Mouse (Mus musculus): ENCODE measurements around the gene Rnase2b.
"Not testable (repeated sequence)": the region's sequence is repeated elsewhere in the genome, so short reads cannot be mapped to it uniquely, and the experiment has no call there.

Rnase2b gene

DNA sequence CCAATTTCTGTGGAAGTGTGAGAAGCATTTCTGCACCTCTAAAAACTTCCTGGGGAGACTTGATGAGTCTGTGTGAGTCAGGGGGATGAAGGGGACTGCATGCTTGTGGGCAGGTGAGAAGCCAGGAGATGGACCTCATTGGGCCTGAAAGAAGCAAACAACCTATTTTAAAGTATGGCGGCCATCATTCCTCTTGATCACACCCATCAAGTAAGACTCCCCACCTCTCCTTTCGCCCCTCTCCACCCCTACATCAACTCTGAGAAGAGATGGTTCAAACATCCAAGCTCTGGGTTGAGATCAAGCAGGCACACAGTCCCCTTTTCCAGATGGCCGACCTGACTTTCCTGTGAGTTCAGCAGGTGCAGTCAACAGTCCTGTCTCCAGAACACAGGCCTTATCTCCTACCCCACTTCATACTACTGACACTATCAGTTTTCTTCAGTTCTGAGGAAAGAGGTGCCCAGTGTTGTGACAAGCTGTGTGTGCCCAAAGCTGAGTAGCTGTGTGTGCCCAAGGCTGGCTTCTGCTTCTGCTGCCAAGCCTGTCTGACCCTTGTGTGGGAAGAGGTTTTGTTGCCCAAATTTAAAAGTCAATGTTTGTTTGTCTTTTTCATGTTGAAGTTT, 11.7 kb upstream of the Rnase2b start:
- ATAC-seq (ENCODE audit: insufficient number of reproducible peaks, low FRiP score, low TSS enrichment) = no peak

DNA sequence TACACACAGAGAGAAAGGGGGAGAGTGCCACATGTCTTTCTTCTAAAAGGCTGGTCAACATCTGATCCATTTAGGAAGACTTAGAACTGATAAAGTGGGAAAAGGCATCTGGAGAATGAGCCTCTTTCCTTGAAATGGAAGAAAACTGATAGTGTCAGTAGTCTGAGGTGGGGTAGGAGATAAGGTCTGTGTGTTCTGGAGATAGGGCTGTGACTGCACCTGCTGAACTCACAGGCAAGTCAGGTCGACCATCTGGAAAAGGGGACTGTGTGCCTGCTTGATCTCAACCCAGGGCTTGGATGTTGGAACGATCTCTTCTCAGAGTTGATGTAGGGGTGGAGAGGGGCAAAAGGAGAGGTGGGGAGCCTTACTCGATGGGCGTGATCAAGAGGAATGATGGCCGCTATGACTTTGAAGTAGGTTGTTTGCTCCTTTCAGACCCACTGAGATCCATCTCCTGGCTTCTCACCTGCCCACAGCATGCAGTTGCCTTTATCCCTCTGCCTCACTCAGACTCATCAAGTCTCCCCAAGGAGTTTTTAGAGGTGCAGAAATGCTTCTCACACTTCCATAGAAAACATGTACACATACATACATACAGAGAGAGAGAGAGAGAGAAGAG, 9.7 kb upstream of the Rnase2b start:
- no peak for ATAC-seq (ENCODE audit: insufficient number of reproducible peaks, low FRiP score, low TSS enrichment)

DNA sequence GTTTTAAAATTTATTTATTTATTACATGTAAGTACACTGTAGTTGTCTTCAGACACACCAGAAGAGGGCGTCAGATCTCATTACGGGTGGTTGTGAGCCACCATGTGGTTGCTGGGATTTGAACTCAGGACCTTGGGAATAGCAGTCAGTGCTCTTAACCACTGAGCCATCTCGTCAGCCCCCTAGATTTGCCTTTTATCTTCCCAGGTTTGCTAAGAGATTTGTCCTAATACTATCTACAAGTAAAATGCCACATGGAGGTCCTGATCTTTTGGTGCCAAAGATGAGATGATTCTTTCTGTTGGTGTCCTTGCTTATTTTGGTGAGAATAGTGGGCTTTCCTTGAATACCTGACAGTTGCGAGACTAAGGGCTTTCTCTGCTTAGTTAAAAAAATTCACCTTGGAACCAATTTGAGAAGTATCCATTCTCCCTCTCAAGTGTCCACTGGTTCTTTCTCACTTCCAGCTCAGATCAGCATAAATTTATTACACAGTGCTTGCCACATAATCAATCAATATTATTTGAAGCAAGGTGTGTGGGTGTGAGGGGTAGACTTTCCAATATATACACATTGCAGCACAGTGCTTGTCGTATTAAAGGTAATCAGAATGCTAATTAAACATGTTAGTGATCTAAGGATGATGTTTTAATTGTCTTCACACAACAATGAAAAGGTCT, 5.9 kb upstream of the Rnase2b start:
- ATAC-seq (ENCODE audit: insufficient number of reproducible peaks, low FRiP score, low TSS enrichment) = no peak

DNA sequence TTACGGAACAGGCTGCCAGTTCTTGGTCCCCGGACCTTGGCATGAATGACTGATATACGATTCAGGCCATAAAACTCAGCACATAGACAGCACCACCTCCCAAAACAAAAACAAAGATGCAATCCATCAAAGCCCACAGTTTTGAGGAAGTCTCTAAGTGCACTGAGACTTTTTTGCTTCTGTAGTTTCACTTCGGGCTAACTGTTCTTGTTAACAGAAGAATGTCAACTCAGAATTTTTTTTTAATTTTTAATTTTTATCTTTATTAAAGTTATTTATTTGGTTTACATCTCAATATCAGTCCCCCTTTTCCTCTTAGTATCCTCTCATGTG, 5.4 kb upstream of the Rnase2b start:
- no peak for ATAC-seq (ENCODE audit: insufficient number of reproducible peaks, low FRiP score, low TSS enrichment)

DNA sequence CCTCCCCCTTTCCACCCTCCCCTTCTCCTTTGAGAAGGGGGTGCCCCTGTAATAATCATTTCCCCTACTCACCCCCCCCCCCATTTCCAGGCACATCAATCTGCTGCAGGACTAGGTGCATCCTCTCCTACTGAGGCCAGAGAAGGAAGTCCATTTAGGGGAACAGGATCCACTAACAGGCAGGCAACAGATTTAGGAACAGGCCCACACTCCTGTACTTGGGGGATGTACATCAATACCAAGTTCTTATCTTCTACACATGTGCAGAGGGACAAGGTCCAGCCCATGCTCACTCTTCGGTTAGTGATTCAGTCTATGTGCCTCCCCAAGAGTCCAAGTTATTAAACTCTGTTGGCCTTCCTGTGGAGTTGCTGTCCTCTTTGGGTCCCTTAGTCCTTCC, 5.0 kb upstream of the Rnase2b start:
- ATAC-seq (ENCODE audit: insufficient number of reproducible peaks, low FRiP score, low TSS enrichment) = no peak

DNA sequence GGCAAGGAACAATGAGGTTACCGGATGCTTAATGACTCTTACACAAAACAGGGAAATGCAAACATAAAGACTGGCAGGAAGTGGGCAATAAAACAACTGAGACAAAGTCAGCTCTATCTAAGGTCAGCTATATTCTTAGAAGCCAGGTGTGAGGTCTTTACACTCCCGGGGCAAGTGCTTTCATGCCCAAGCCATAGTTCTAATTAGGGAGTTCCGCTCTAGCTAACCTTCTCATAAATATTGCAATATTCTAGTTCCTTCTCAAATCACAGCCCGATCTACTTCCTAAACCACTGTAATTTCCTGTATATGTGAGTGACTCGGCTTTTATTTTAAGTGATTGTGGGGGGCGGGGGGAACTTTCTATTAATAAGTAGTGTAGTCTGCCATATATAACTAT, 1.3 kb downstream of the Rnase2b start:
- not testable (repeated sequence) for ATAC-seq (ENCODE audit: insufficient number of reproducible peaks, low FRiP score, low TSS enrichment)

DNA sequence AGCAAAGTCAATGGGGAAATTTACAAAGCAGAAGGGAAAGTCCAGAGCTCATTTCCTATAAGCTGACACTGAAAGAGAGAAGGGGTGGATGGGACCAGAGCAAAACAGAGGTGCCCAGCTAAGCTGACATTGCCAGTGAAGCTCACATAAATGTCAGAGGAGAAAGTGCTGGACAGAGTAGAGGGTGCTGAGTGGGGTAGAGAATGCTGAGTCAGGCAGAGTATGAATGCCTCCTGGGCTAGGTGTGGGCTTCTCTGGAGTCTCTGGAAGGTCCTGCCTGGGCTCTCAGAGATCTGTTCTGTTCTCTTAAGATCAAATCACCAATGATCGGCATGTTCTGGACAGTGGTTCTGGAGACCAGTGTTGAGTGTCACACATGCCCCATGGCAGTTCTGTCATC, 3.4 kb downstream of the Rnase2b start:
- no peak for ATAC-seq (ENCODE audit: insufficient number of reproducible peaks, low FRiP score, low TSS enrichment)

DNA sequence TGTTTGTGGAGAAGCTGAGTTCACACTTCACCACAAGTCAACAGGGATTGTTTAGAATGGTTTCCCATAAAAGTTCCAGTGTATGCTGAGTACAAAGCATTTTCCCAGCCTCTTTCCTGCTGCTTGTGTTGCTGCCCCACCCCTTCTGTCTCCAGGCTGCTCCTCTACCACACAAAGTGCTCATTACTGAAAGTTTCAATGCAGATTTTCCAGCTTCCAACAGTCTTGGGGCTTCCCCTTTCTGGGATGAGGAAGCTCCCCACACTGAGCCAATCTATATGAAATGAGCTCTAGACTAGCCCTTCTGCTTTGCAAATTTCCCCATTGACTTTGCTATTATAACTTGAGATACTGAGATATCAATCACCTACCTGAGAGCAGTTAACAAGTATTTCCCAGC, 4.0 kb downstream of the Rnase2b start:
- ATAC-seq (ENCODE audit: insufficient number of reproducible peaks, low FRiP score, low TSS enrichment) = no peak

DNA sequence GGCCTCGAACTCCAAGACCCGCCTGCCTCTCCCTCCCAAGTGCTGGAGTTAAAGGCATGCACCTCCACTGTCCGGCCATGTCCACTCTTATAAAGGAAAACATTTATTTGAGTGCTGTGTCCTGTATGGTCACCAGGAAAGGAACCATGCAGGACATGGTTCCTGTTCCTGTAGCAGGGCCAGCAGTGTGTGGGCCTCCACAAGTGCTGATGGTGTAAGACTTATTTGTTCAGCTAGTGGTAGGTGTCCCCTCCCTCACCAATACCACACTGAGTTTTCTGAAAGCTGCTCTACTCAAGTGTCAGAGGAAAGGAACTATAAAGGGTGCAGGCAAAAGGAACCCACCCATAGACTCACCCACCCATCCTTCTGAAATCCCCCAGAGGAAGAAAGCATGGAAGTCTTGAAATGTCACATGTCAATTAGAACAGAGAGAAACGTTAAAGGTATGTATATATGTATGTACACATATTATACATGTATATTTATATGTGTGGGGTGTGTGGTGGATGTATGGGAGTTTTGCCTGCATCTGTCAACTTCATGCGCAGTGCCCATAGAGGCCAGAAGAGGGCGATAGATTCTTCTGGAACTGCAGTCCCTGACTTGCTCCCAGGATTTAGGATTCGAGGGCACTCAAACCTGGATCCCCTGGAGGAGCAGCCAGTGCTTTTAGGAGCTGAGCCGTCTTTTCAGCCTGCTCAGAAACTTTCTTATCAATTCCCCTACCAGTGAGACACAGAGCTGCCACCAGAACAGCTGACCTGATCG, 10.2 kb downstream of the Rnase2b start:
- peak; percentile 46; the same call in 1 of the 2 replicates for ATAC-seq (ENCODE audit: insufficient number of reproducible peaks, low FRiP score, low TSS enrichment)

DNA sequence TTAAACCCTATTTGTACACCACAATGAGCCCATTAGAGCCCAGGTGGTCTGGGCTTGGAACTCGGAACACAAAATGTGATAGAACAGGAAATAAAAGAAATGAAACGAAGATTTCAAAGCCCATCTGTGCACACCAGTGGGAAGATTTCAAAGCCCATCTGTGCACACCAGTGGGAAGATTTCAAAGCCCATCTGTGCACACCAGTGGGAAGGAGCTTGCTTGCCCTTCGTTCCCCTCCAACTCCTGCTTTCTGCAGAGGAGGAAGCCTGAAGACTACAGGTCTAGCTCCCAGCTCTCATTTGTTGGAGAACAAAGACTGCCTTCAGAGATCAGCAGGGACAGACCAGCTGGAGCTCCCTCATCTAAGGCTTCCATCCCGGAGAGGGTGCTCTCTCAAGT, 10.9 kb downstream of the Rnase2b start:
- ATAC-seq (ENCODE audit: insufficient number of reproducible peaks, low FRiP score, low TSS enrichment) = not testable (repeated sequence)

DNA sequence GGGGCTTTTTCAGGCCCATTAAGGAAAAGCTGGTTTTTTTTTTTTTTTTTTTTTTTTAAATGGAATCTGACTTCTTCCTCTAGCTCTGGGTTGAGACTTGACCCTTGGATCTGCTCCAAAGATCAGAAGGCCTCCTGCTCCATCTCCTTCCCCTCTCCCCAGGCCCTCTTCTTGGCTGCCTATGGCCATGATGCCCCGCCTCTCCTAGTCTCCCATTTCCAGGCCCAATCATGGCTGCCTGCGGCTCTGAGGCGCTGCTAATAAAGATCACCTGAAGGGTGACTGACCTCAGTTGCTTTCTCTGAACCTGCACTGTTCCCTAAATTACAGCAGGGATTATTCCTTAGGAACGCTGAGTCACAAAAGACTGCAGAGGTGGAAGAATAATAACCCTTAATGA, 11.8 kb downstream of the Rnase2b start:
- ATAC-seq (ENCODE audit: insufficient number of reproducible peaks, low FRiP score, low TSS enrichment) = no peak

DNA sequence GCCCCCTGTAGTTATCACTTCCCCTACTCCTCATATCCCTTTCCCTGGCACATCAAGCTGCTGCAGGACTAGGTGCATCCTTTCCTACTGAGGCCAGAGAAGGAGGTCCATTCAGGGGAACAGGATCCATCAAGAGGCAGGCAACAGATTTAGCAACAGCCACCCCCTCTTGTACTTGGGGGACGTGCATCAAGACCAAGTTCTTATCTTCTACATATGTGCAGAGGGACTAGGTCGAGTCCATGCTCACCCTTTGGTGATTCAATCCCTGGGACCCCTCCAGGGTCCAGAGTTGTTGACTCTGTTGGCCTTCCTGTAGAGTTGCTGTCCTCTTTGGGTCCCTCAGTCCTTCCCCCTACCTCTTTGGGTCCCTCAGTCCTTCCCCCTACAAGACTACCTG, 19.0 kb downstream of the Rnase2b start:
- not testable (repeated sequence) for ATAC-seq (ENCODE audit: insufficient number of reproducible peaks, low FRiP score, low TSS enrichment)

DNA sequence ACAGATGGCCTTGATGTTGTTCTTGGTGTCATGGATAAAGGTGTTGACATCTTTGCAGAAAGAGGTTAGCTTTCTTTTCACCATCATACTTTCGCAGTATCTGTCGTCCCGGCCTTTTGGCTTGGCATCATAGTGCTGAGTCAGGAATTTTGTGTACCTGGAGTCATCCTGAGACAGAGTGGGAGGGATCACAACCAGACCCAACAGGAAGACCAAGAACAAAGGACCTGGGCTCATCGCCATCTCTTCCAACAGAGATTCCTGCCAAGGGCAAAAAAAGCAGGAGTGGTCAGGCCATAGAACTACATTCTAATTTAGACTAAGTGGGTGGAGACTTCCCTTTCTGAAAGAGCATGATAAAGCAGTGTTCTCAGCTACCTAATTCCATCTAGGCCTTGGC, 33.6 kb downstream of the Rnase2b start:
- ATAC-seq (ENCODE audit: insufficient number of reproducible peaks, low FRiP score, low TSS enrichment) = no peak

DNA sequence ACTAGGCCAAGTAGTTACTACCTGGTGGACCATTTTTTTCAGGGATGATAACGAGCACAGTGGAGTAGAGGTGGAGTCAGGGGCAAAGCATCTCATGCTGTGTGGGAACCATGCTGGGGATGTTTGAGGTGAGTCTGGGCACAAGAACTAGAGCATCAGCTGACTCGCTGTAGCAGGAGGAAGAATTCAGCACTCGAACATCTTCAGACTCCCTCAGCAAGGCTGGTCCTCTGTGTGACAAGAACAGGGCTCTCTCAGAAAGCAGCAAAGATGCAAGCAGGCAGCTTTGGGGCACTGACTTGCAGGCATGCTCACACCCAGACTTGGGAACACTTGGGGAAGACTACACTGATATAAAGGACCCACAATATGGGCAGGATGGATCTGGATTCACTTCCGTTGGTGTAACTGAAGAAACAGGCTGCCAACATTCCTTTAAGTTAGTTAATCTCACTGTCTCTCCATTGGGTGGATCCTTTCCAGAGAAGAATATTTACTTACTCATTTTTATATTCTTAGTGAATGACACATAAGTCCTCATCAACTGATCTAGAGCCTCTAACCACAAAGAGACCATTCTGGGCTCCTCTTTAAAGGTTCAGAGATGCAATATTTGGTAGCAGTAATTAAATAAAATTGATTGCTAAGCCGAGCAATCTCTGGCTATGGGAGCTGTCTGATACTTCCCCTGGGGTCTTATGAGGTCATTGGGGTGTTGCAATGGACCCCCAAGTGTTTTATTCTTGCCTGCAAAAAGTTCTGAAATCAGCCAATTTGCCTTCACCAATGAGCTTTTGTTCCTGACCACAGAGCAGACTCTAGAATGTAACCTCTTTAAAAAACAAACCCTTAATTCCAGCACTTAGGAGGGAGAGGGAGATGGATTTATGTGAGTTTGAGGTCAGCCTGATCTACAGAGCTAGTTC, 37.3 kb downstream of the Rnase2b start, which contains the start of gene Ang2:
TSS of gene Ang2 (minus strand) at position 51 of the 926 bp plus-strand sequence.
- no peak for ATAC-seq (ENCODE audit: insufficient number of reproducible peaks, low FRiP score, low TSS enrichment)

DNA sequence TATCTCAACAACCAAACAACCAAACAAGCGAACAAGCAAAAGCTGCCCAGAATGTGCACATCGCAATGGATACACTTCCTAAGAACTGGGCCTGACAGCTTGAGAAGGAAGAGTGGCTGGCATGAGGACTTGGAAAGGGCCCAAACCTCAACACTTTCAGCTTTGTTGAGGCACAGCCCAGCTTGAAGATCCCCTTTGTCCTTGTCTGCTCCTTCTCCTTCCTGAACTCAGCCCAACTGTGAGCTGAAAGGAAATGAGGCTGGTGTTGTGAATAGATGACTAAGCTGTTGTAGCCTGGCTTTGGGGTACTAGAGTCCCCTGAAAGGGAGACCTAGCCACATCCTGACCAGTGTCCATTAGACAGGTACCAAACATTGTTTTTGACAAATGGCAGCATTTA, 38.0 kb downstream of the Rnase2b start:
- no peak for ATAC-seq (ENCODE audit: insufficient number of reproducible peaks, low FRiP score, low TSS enrichment)

DNA sequence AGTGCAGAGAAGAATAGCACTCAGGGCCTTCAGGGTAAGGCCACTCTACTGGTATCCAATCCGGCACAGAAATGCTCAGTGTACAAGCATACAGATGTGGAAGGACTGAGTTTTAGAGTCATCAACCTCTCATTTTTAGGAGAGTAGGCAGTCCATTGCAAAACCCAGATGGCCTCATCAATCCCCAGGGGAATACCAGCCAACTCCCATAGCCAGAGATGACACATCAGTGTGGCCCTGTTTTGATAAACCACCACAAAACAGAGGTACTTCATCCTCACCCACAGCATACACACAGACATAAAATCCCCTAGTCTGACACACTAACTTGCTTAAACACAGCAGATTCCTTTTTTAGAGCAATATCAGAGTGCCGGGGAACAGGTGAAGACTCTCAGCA, 38.4 kb downstream of the Rnase2b start:
- ATAC-seq (ENCODE audit: insufficient number of reproducible peaks, low FRiP score, low TSS enrichment) = no peak

DNA sequence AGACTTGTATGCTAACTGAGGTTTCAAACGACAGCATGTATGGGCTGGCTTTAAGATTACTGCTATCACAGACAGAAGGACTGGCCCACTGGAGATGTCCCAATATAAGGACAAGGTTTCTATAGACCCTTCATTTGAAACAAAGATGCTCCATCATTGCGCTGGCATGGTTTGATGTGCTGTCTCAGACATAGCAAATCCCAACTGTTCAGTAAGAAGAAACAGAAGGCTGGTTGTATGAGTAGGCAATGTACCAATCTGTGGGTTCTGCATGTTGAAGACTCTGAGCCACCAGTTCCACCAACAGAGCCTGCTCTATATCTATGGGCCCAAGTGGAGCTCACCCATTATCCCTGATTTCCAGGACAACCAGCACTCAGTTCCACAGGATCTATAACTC, 41.1 kb downstream of the Rnase2b start, which contains the start of gene Ear14:
TSS of gene Ear14 (plus strand) at position 277 of the 400 bp plus-strand sequence.
- ATAC-seq (ENCODE audit: insufficient number of reproducible peaks, low FRiP score, low TSS enrichment) = no peak

Data from cerebellum, adult (tissue).